Mouse (Mus musculus): Measurements from ENCODE around the gene Pmfbp1. TPM values are rescaled to one million over a fixed set of nuclear protein-coding genes. Genes with fewer than 3 reads are reported as not detected.

Pmfbp1 gene
- 0.72 and 0.75 TPM in 2 replicates for polyA plus RNA-seq (2015; fragmentation: Nextera tagmentation; extraction: Ambion mirVana)

DNA sequence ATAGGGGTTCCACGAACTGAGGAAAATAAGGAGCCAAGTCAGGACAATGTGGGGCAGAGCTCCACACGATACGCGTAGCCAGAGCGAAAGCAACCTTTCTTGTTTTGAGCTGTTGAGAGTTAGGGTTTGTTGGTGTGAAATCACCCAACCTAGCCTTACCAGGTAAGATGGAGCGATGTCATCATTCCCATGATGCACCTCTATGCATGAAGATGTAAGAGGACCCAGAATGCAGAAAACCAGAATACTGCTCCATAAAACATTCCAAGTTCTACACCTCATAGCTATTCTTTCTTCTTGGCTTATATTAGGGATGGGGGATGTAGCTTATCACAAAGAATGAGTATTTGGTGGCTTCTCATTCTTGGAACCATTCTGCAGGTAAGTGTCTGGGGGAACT lies at the start of gene Pmfbp1:
Gene Pmfbp1 (plus strand): TSS at position 301 of the 400 bp plus-strand sequence.

DNA sequence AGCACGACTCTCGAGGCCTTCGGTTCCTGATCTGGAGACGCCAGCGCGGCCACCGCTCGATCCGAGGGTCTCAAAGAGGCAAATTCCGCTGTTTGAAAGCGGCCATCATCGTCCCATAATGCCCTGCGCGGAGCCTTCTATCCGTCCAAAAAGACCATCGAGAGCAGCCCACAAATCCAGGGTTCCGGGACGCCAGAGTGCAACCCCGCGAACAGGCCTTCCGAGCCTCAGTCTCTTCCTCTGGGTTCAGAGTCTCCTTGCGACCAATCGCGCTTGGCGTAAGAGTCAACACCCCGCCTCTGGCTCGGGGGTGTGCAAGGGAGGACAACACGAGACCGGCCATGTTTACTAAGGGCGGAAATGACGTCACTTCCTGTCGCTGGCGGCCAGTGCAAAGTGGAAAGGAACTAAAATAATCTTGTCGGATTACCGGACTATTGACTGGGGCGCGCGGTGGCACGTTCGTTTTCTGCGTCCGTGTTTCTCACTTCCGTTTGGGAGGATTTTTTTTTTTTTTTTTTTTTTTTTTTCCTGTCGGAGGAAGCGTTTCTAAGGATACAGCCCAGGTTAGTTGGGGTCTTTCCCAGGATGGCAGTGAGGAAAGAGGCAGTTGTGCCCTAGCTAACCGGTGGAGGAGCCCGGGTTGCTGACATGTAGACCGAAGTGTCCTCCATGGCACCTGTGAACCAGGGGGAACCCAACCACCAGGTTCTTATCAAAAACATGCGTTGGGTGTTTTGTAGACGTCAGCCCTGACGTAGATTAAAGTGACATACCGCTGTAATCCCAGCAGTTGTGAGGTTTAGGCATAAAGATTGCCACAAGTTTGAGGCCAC lies 71.9 kb downstream of the Pmfbp1 start, which contains the start of the genes Dhx38 and Txnl4b:
Gene Dhx38 (minus strand): TSS at position 364 of the 836 bp plus-strand sequence.
Gene Txnl4b (plus strand): TSS at position 395 of the 836 bp plus-strand sequence.

GRCm38 (mm10) chr8:109578900-109579301 lies 85.1 kb downstream of the Pmfbp1 start, which contains the start of gene Hp:
Gene Hp (minus strand): TSS chr8:109579172.

Other genes with a start within 250 kb of the Pmfbp1 start
- gene Dhx38, start 71.8 kb downstream of the Pmfbp1 start, polyA plus RNA-seq (2015; fragmentation: Nextera tagmentation; extraction: Ambion mirVana): 9.6 and 9.9 TPM in 2 replicates
- gene Txnl4b, start 71.9 kb downstream of the Pmfbp1 start, polyA plus RNA-seq (2015; fragmentation: Nextera tagmentation; extraction: Ambion mirVana): 32.2 and 32.4 TPM in 2 replicates
- gene Hp, start 85.1 kb downstream of the Pmfbp1 start, polyA plus RNA-seq (2015; fragmentation: Nextera tagmentation; extraction: Ambion mirVana): 0.68 and 1.5 TPM in 2 replicates
- gene Dhodh, start 114.6 kb downstream of the Pmfbp1 start, polyA plus RNA-seq (2015; fragmentation: Nextera tagmentation; extraction: Ambion mirVana): 26.2 and 28.4 TPM in 2 replicates
- gene Pkd1l3, start 120.5 kb downstream of the Pmfbp1 start, polyA plus RNA-seq (2015; fragmentation: Nextera tagmentation; extraction: Ambion mirVana): 0.04 and 0.09 TPM in 2 replicates
- gene Ist1, start 199.2 kb downstream of the Pmfbp1 start, polyA plus RNA-seq (2015; fragmentation: Nextera tagmentation; extraction: Ambion mirVana): 94.0 and 96.8 TPM in 2 replicates
- 44.2 and 46.4 TPM in 2 replicates for gene Zfp821, start 211.5 kb downstream of the Pmfbp1 start, polyA plus RNA-seq (2015; fragmentation: Nextera tagmentation; extraction: Ambion mirVana)
- 2.3 and 2.7 TPM in 2 replicates for gene Atxn1l, start 243.7 kb downstream of the Pmfbp1 start, polyA plus RNA-seq (2015; fragmentation: Nextera tagmentation; extraction: Ambion mirVana)